Mouse (Mus musculus) brain, embryonic 14.5 days (tissue): ENCODE data around the gene Slc38a4.

ENCODE experiments used
- CTCF ChIP-seq: fragments of 200-500 bp; IDR thresholded peaks from 2 replicates; pipeline ENCODE4 v1.5.1; 2012; ENCODE audit warnings: inconsistent platforms, mild to moderate bottlenecking, moderate library complexity, borderline replicate concordance; ENCODE audit not compliant: insufficient read depth, insufficient read length; ENCODE audit errors: extremely low read depth
- POLR2A ChIP-seq: fragments of 200-500 bp; IDR thresholded peaks from 2 replicates; pipeline ENCODE4 v1.6.1; 2012; ENCODE audit warnings: mild to moderate bottlenecking, inconsistent platforms, borderline replicate concordance; ENCODE audit not compliant: poor library complexity, insufficient read depth, insufficient read length, severe bottlenecking; ENCODE audit errors: extremely low read depth

GRCm38 (mm10) chr15:96999401-96999800, 56.4 kb downstream of the Slc38a4 start:
- TF ChIP-seq CTCF (no peak), POLR2A (no peak)
